Mouse (Mus musculus) neural tube, embryonic 15.5 days (tissue): ENCODE results near the gene Trappc12. TPM values are rescaled to one million over a fixed set of nuclear protein-coding genes. Genes with fewer than 3 reads are reported as not detected.

Source experiments
- ATAC-seq: fragments of 200-750 bp; cut with Nextera tagmentation; 2 replicates; pipeline ENCODE4 v1.8.0; 2017; ENCODE audit warnings: mild to moderate bottlenecking, moderate TSS enrichment, moderate library complexity; ENCODE audit not compliant: low FRiP score
- H3K27ac ChIP-seq: fragments of 300-500 bp; sonication (generic); replicated peaks from 2 replicates; pipeline ENCODE4 v1.5.1; 2015; ENCODE audit warnings: mild to moderate bottlenecking, inconsistent platforms
- H3K27me3 ChIP-seq: fragments of 300-500 bp; sonication (generic); replicated peaks from 2 replicates; pipeline ENCODE4 v1.6.1; 2015; ENCODE audit warnings: inconsistent platforms
- H3K36me3 ChIP-seq: fragments of 300-500 bp; sonication (generic); 2 replicates; pipeline ENCODE4 v1.6.1; 2015; ENCODE audit warnings: inconsistent platforms
- H3K4me1 ChIP-seq: fragments of 300-500 bp; sonication (generic); 2 replicates; pipeline ENCODE4 v1.6.1; 2015; ENCODE audit warnings: inconsistent platforms
- H3K4me2 ChIP-seq: fragments of 300-500 bp; sonication (generic); 2 replicates; pipeline ENCODE4 v1.6.1; 2015; ENCODE audit warnings: inconsistent platforms, mild to moderate bottlenecking, moderate library complexity
- H3K4me3 ChIP-seq: fragments of 300-500 bp; sonication (generic); replicated peaks from 2 replicates; pipeline ENCODE4 v1.5.1; 2015; ENCODE audit warnings: mild to moderate bottlenecking, inconsistent platforms
- H3K9ac ChIP-seq: fragments of 300-500 bp; sonication (generic); replicated peaks from 2 replicates; pipeline ENCODE4 v1.6.1; 2015; ENCODE audit warnings: mild to moderate bottlenecking, inconsistent platforms
- H3K9me3 ChIP-seq: fragments of 300-500 bp; sonication (generic); replicated peaks from 2 replicates; pipeline ENCODE4 v1.6.1; 2016; ENCODE audit warnings: inconsistent platforms
- WGBS: fragments of 180-500 bp; shearing (Covaris S2); methylation state at CpG from one replicate; pipeline ENCODE4 v1.1.7; 2015; ENCODE audit warnings: mixed read lengths; 5-methylcytosine and 5-hydroxymethylcytosine counted together
- polyA plus RNA-seq: library from polyadenylated mRNA; unstranded; fragments of >200 nt; fragmentation: Nextera tagmentation; extraction: Ambion mirVana; gene quantifications from 2 replicates; pipeline ENCODE4 v1.2.1, GENCODE M21; 2015

Gene Trappc12
- polyA plus RNA-seq, 1 experiment from 2014 or later = 39.7 TPM

DNA sequence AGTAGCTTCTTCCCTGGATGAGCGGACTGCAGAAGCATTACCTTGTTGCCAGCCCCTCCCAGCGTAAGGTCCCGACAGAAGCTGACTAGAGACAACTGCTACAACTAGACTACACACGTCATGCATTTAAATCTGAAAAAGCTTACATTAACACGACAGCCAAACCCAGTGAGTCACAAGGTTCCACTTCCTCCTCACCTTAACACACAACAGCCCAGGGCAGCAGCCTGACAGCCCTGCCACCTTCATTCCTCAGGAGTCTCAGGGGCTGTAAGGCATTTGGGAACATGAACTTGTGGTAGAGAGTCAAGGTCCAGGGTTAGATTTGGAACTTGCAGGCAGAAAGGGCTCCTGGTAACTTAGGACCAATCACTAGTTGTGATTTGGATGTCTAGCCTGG is 23.2 kb downstream of the Trappc12 start:
- no peak for ATAC-seq
- WGBS = 93% methylated on average over 5 of the region's 5 CpGs
- Histone ChIP-seq H3K4me2 (no peak overlapping the region), H3K9me3 (no peaks in the 10 kb centered on the region), H3K27ac (no peak overlapping the region), H3K4me3 (no peak overlapping the region), H3K36me3 (peaks cover 24% of the 10 kb centered on the region), H3K9ac (no peak overlapping the region), H3K27me3 (no peaks in the 10 kb centered on the region), H3K4me1 (no peaks in the 10 kb centered on the region)

DNA sequence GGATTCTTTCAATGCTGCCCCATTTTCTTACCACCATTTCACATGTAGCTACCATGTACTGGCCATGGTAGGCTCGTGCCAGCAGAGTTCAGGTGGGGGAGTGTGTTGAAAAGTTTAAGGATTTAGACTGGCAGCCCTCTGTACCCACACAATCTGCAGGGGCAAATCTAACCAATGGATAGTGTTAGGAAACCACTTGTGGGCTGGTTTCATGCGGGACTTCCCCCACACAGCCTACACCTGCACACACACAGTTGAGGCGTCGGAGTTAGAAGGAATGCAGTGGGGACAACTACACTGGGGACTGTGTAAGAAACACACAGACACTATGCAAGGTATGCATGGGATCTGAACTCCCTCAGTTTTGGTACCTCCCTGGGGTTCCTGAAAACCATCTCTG is 24.1 kb downstream of the Trappc12 start:
- peaks cover 26% of the 10 kb centered on the region for H3K36me3 ChIP-seq
- WGBS = 96% methylated on average over 4 of the region's 4 CpGs
- no peak overlapping the region for H3K4me2 ChIP-seq
- H3K4me3 ChIP-seq = no peak overlapping the region
- no peaks in the 10 kb centered on the region for H3K4me1 ChIP-seq
- no peak overlapping the region for H3K27ac ChIP-seq
- no peaks in the 10 kb centered on the region for H3K27me3 ChIP-seq
- no peak for ATAC-seq
- no peak overlapping the region for H3K9ac ChIP-seq
- H3K9me3 ChIP-seq = no peaks in the 10 kb centered on the region

DNA sequence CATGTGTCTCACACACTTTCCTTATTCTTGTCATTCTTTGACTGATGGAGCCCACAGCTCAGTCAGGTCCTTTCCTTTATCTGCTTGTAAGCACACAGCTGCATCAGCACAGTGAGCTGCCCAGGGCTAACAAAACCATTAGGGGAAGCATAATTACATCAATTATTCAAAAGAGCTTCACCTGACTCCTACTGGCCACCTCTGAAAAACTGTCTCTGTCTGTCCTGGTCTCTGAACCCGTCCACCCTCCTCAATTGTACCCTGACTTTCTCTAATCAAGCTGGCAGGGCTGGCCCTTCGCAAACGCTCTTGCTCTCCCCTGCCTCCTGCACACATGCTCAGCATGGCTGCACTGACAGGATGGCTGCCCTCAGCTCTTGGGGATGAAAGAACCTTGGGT is 25.9 kb downstream of the Trappc12 start:
- Histone ChIP-seq H3K9ac (no peak overlapping the region), H3K4me3 (no peak overlapping the region), H3K9me3 (no peaks in the 10 kb centered on the region), H3K27me3 (no peaks in the 10 kb centered on the region), H3K4me1 (no peaks in the 10 kb centered on the region), H3K36me3 (peaks cover 35% of the 10 kb centered on the region), H3K27ac (no peak overlapping the region), H3K4me2 (no peak overlapping the region)
- no peak for ATAC-seq
- WGBS = 70% methylated on average over 3 of the region's 3 CpGs

DNA sequence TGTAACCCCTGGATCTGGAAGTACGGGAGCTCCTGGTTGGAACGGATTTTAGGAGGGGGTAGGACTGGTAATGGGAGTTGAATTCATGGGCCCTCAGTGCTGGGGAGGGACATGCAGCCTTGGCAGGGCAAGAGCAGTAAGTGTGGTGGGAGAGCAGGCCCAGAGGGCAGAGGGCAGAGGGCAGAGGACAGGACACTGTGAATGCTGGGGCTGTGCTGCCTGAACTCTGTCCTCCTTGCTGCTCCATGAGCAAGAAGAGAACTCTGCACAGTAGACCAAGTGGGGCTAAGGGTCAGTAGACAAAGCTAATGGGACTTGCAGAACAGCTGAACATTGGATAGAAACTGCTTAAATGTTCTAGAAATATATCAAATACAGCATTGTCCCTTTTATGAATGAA is 32.2 kb downstream of the Trappc12 start:
- no peak for ATAC-seq
- Histone ChIP-seq H3K27ac (no peak overlapping the region), H3K9me3 (no peaks in the 10 kb centered on the region), H3K4me2 (no peak overlapping the region), H3K27me3 (no peaks in the 10 kb centered on the region), H3K4me3 (no peak overlapping the region), H3K4me1 (no peaks in the 10 kb centered on the region), H3K9ac (no peak overlapping the region), H3K36me3 (peaks cover 32% of the 10 kb centered on the region)
- 97% methylated on average over 2 of the region's 2 CpGs for WGBS

DNA sequence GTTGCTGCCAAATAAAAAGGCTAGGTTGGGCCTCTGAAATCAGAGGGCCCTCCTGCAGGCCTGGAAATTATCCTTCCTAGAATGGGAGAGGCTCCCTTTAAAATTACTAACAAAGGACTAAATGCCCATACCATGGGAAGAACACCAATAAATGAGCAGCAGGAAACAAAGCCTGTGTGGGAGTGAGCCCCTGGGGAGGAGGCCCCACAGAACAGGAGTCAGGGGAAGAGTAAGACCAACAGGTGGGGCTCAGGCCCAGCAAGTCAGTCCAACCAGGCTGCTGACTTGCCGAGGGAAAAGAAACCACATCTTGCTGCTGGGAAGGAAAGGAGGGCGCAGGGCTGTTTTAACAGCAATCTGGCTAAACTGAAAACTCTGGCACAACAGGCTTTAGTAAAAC is 33.2 kb downstream of the Trappc12 start:
- H3K9me3 ChIP-seq = no peaks in the 10 kb centered on the region
- H3K27me3 ChIP-seq = no peaks in the 10 kb centered on the region
- H3K27ac ChIP-seq = no peak overlapping the region
- no peak for ATAC-seq
- no peaks in the 10 kb centered on the region for H3K4me1 ChIP-seq
- no peak overlapping the region for H3K9ac ChIP-seq
- H3K4me2 ChIP-seq = no peak overlapping the region
- no peak overlapping the region for H3K4me3 ChIP-seq
- WGBS = 59% methylated on average over 2 of the region's 2 CpGs
- peaks cover 30% of the 10 kb centered on the region for H3K36me3 ChIP-seq

DNA sequence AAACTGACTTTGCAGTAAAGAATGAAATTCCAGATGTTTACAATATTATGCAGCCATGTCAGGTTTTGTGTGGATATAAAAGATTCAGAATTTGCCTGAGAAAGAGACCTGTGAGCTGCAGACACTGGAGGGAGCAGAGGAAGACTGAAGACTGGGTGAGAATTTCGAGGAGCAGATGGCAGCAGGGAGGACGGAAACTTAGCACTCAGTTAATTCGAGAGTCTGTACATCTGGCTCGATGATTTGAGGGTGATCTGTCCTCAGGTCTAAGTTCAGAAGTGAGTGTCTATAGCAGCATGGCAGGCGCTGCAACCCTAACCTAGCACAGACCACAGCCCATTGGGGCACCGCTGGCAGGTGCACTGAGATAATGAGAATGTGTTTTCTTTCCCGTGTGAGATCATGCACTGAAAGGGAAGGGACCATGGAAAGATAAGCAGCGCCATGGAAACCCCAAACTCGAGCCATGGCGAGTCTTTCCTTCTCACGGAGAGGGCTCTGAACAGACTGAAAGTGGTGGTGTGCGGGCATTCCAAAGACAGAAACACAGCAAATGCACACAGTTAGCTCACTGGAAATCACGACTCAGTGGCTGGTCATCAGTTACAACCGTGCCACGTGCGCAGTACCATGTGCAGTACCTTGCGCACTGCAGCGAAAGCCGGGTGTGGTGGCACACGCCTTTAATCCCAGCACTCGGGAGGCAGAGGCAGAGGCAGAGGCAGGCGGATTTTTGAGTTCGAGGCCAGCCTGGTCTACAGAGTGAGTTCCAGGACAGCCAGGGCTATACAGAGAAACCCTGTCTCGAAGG is 35.2 kb downstream of the Trappc12 start:
- H3K4me3 ChIP-seq = no peak overlapping the region
- H3K4me1 ChIP-seq = peaks cover 5% of the 10 kb centered on the region; the same call in 1 of the 2 replicates
- H3K36me3 ChIP-seq = peaks cover 14% of the 10 kb centered on the region
- no peak overlapping the region for H3K4me2 ChIP-seq
- ATAC-seq = no peak
- H3K9me3 ChIP-seq = no peaks in the 10 kb centered on the region
- no peaks in the 10 kb centered on the region for H3K27me3 ChIP-seq
- no peak overlapping the region for H3K9ac ChIP-seq
- WGBS = 88% methylated on average over 24 of the region's 24 CpGs
- H3K27ac ChIP-seq = 0 out of 2 replicates have a peak overlapping the region, but pooled peaks have one; percentile 23

DNA sequence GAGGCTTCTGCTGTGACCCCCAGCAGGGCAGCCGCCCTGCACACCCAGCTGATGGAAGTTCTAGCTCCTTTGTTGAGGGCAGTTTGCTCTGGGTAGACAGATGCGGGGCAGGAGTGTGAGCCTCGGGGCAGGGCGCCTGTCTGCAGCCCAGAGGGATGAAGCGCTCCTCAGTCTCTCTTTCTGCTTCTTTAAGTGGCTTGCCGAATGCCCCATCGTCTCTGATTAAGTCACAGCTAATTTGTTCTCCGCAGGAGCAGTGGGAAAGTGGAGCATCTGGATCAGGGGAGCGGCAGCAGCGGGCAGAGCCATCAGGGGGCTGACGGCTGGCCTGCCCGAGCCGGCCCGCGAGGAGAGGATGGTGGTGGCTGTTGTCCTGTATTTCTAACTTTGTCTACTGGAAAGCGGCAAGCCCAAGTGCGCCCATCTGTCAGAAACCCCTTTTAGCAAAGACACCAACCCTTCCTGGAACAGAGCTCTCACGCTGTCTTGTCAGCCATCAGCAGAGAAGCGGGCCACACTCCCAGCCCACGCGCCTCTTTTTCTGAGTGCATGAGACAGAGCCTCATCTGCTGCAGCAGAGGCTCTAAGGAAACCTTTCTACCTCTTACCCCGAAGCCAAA is 39.6 kb downstream of the Trappc12 start:
- no peak for ATAC-seq
- H3K27me3 ChIP-seq = no peaks in the 10 kb centered on the region
- H3K4me3 ChIP-seq = no peak overlapping the region
- H3K9ac ChIP-seq = no peak overlapping the region; the same call in 1 of the 2 replicates
- no peak overlapping the region for H3K4me2 ChIP-seq
- H3K9me3 ChIP-seq = no peaks in the 10 kb centered on the region
- H3K4me1 ChIP-seq = peaks cover 7% of the 10 kb centered on the region; the same call in 1 of the 2 replicates
- 51% methylated on average over 22 of the region's 22 CpGs for WGBS
- peaks cover 12% of the 10 kb centered on the region for H3K36me3 ChIP-seq
- H3K27ac ChIP-seq = no peak overlapping the region; the same call in 1 of the 2 replicates

DNA sequence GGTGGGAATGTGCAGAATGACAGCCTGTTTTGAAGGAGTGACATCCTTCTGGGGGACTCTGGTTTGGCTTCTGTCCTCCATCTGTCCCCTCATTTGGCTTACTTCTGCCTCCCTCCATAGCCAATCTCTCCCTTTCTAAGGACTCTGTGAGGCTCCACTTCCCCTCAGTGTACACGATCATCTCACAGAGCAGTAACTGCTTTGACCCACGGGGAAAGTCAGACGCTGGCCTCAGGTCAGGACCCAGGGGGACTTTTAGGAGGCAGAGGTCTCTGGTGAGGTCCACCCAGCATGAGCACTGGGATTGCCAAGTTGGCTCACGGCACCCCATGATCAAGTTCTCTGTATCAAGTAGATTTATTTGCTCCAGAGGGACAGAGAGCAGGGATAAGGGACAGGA is 42.1 kb downstream of the Trappc12 start:
- H3K4me1 ChIP-seq = peaks cover 18% of the 10 kb centered on the region
- no peaks in the 10 kb centered on the region for H3K27me3 ChIP-seq
- ATAC-seq = no peak
- 85% methylated on average over 4 of the region's 4 CpGs for WGBS
- no peak overlapping the region for H3K4me3 ChIP-seq
- no peak overlapping the region for H3K4me2 ChIP-seq
- H3K36me3 ChIP-seq = peaks cover 12% of the 10 kb centered on the region
- H3K9me3 ChIP-seq = no peaks in the 10 kb centered on the region
- H3K9ac ChIP-seq = no peak overlapping the region
- H3K27ac ChIP-seq = no peak overlapping the region

DNA sequence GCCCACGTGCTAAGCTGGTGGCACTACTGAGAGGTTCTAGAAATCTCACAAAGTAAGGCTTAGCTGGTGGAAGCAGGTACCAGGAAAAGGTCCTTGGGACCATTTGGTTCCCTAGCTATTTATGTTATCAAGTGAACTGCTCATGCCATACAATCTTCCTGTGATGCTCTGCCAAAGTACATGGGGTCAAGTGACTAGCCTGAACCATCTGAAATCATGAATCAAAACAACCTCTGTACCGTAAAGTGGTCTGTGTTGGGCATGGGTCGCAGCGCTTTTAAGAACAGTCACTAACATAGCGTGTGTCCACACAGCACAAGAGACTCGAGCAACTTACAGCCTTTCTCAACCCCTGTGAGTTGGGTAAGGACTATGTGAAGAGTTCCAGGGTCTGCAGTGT is 45.1 kb downstream of the Trappc12 start:
- no peak for ATAC-seq
- H3K27ac ChIP-seq = no peak overlapping the region

DNA sequence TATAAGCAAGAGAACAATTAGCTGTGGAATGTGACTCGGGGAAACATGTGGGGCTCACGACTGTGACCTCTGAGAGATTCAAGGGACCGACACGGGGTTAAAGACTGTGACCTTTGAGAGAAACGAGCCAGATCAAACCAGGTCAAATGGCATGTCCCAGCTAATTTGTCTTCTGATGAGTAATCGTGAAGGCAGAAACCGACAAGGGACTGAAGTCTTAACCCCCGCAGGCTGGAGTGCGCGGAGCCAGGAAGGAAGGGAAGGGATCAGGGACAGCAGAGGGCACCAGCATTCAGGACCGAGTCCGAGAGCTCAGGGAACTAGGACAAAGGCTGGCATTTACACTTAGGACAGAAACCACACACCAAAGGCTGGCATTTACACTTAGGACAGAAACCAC is 45.9 kb downstream of the Trappc12 start:
- Histone ChIP-seq H3K36me3 (peaks cover 5% of the 10 kb centered on the region; the same call in 1 of the 2 replicates), H3K27ac (peak overlapping the region; percentile 23; the same call in 1 of the 2 replicates), H3K4me3 (no peak overlapping the region), H3K4me2 (peak overlapping the region; percentile 13; the same call in 1 of the 2 replicates), H3K9ac (0 out of 2 replicates have a peak overlapping the region, but pooled peaks have one; percentile 30), H3K4me1 (peaks cover 35% of the 10 kb centered on the region), H3K27me3 (no peaks in the 10 kb centered on the region), H3K9me3 (no peaks in the 10 kb centered on the region)
- 7% methylated on average over 12 of the region's 12 CpGs for WGBS
- ATAC-seq = no peak

More for the DNA sequence above, 45.1 kb downstream of the Trappc12 start:
- Histone ChIP-seq H3K9ac (peak overlapping the region; percentile 30; the same call in 1 of the 2 replicates), H3K4me1 (peaks cover 30% of the 10 kb centered on the region), H3K4me2 (no peak overlapping the region), H3K36me3 (peaks cover 5% of the 10 kb centered on the region; the same call in 1 of the 2 replicates), H3K9me3 (no peaks in the 10 kb centered on the region), H3K4me3 (no peak overlapping the region), H3K27me3 (no peaks in the 10 kb centered on the region)
- WGBS = 87% methylated on average over 6 of the region's 6 CpGs

DNA sequence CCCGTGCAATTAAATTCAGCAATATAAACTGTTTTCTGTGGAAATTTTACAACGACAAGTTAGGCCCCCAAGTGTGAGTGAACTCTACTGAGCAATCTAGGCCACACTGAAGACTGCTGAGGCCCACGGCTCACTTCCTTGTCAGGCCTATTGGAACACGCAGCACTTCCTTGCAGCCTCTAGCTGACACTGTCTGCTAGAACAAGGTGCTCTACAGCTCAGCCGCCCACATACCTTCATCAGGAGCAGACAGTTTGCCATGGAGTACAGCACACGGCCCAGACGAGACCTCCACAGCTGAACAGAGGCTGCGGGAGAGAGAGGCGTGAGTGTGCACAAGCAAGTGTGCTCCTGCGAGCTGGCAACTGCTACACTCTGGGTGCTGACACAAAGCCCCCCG is 49.0 kb downstream of the Trappc12 start:
- Histone ChIP-seq H3K27me3 (no peaks in the 10 kb centered on the region), H3K27ac (peak overlapping the region; percentile 89), H3K4me1 (peaks cover 39% of the 10 kb centered on the region), H3K9me3 (no peaks in the 10 kb centered on the region), H3K4me2 (no peak overlapping the region), H3K36me3 (0 out of 2 replicates have a peak, but pooled peaks cover 4% of the 10 kb centered on the region), H3K9ac (no peak overlapping the region), H3K4me3 (no peak overlapping the region)
- WGBS = 78% methylated on average over 11 of the region's 11 CpGs
- ATAC-seq = no peak
